Mouse (Mus musculus): ENCODE measurements around the gene Arl2bp.

Gene Arl2bp

GRCm38 (mm10) chr8:94666456-94667308, at the start of gene Arl2bp:
Gene Arl2bp, plus strand, starts transcription at chr8:94666600.
- peak; percentile 95 for DNase-seq (ENCODE audit: low spot score)

DNA sequence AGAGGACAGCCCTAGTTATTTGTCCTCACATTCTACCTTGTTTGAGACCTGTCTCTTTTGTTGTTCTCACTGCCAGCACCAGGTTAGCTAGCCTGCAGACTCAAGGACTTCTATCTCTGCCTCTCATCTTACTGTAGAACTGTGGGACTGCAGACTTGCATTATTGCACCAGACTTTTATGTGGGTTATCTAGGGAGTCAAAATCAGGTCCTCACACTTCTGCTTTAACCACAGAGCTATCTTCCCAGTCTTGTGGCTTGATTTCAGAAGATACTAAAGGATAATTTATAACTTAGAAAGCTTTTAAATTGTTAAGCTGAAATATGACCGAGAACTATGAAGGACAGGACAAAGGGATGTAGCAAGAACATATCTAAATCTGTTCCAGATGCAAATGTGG, 41.5 kb upstream of the Arl2bp start:
- no peak for DNase-seq (ENCODE audit: low spot score)

DNA sequence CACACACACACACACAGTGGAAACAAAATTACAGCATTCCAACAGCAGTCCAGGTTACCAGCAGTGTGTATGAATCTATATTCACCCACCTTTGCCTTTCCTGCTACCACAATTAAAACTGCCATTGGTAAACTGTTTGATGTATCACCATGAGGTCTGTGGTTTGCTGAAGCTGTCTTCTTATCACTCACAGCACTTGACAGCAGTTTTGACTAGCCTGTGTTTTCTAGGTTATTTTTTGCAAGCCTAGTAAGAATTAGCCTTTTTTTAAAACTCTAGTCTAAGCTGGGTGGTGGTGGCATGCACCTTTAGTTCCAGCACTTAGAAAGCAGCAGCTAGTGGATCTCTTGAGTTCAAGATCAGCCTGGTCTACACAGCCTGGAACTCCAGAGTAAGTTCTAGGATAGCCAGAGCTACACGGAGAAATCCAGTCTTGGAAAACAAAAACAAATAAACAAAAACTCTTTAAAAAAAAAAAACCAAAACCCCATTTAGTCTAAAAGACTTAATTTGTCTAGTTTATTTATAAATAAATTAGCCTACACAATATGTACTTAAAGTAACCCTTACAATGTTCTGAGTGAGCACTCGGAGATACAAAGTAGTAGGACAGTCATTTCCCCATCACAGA, 32.7 kb upstream of the Arl2bp start:
- peak; percentile 17 for DNase-seq (ENCODE audit: low spot score)

- DNase-seq (ENCODE audit: low spot score) = peak; percentile 79
Measured at GRCm38 (mm10) chr8:94634211-94634610, 32.2 kb upstream of the Arl2bp start.

DNA sequence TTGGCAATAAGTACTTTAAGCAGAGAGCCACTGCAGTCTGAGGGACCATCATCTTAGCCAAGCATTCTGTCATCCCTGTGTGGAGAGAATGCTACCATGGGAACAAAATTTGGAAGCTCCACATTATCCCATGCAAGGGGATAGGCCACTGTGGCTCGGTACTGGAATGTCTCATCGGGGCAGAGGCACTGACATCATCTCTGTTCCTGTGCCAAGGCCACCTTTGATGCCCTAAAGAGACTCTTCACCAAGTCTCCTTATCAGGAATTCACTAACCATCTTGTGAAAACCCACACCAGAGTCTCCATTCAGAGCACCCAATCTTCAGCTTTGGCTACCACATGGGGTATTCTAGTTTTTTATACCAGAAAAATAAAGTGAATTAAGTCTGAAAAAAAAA, 25.2 kb upstream of the Arl2bp start:
- no peak for DNase-seq (ENCODE audit: low spot score)

GRCm38 (mm10) chr8:94641938-94642337, 24.5 kb upstream of the Arl2bp start:
- no peak for DNase-seq (ENCODE audit: low spot score)

- no peak for DNase-seq (ENCODE audit: low spot score)
Measured at GRCm38 (mm10) chr8:94645202-94645601, 21.2 kb upstream of the Arl2bp start.

GRCm38 (mm10) chr8:94646165-94646564, 20.2 kb upstream of the Arl2bp start:
- DNase-seq (ENCODE audit: low spot score) = no peak

GRCm38 (mm10) chr8:94649496-94649895, 16.9 kb upstream of the Arl2bp start:
- no peak for DNase-seq (ENCODE audit: low spot score)

DNA sequence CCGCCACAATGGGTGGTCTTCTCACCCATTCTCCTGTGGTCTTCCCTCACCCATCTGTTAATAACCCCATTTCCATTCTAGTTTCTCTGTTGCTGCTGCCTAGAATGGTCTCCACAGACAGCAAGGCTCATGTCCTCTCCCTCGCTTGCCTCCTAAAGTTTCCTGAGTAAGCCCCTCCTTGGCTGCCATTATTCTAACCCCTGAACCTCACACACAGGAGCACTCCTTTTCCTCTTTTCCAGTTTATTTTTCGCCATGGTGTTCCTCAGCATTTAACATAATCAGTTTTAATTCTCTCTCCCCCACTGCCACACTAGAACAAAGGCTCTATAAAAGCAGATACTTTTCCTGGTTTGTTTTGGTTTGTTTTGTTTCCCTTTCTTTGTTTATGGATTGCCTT, 13.4 kb upstream of the Arl2bp start:
- DNase-seq (ENCODE audit: low spot score) = no peak

GRCm38 (mm10) chr8:94654994-94655393, 11.4 kb upstream of the Arl2bp start:
- DNase-seq (ENCODE audit: low spot score) = no peak

- no peak for DNase-seq (ENCODE audit: low spot score)
Measured at GRCm38 (mm10) chr8:94658031-94658430, 8.4 kb upstream of the Arl2bp start.

GRCm38 (mm10) chr8:94660418-94660817, 6.0 kb upstream of the Arl2bp start:
- no peak for DNase-seq (ENCODE audit: low spot score)

DNA sequence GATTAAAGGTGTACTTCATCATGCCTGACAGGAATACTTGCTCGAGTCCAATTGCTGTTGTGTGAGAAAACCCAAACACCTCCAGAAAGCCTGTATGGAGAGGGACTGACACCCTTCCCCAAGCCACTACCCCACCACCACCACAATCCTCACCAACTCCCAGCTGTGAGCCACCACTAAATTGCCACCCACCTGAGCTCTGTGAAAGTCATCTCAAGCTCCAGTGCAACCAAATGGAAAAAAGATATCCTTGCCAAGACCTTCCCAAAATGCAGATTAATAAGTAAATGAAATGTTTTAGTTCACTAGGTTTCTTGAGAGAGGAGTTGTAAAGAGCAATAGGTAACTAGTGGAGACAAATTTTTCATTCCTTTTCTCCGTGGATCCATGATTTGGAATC, 1.7 kb upstream of the Arl2bp start:
- DNase-seq (ENCODE audit: low spot score) = no peak

DNA sequence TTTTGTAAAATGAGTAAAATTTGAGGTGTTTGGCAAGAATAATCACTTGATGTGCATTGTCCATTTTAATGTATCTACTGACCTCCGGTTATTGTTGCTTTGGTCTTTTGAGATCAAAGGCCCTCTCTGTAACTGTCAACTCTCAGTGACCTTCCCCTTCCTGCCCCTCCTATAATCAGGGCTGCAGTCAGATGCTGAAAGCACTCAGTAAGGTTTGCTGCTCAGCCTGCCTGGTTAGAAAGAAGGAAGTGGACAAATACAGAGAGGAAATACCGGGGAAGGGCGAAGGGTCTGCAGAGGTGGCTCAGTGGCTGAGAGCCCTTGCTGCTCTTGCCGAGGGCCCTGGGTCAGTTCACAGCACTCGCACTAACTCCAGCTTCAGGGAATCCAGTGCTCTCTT, 8.0 kb downstream of the Arl2bp start:
- DNase-seq (ENCODE audit: low spot score) = no peak

DNA sequence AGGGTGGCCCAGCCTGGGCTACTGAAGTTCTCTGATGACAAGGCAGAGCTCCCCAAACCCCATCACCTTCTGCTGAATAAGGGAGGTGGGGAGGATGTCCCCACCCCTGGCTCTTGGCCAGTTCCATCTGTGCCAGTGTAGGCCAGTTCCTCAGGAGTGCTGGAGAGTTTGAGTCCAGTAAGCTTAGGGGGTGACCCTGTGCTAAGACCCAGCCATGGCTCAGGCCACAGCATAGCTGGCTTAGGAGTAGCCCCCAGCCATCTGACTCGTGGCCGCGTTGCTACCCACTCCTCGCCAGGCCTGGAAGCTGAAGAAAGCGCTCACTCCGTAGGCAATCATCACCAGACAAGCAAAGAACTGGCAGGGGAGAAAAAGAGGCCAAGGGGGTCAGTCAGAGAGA, 9.5 kb downstream of the Arl2bp start:
- no peak for DNase-seq (ENCODE audit: low spot score)

DNA sequence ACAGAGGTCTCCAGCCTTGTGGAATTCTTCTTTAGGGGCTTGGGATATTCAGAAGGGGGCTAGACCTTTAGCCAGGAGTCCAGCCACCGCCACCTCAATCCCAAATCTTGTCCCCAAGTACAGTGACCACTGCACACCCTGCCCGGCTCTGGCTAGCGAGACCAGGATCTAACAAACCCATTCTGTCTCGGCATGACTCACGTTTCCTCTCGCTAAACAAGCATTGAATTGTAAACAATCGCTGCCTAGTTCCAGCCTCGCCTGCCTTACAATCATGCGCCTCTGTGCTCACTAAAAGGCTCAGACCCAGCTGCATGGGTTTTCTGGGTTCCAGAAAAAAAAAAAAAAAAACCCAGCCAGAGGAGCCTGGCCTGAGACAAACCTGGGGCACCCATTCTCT, 12.2 kb downstream of the Arl2bp start:
- no peak for DNase-seq (ENCODE audit: low spot score)

DNA sequence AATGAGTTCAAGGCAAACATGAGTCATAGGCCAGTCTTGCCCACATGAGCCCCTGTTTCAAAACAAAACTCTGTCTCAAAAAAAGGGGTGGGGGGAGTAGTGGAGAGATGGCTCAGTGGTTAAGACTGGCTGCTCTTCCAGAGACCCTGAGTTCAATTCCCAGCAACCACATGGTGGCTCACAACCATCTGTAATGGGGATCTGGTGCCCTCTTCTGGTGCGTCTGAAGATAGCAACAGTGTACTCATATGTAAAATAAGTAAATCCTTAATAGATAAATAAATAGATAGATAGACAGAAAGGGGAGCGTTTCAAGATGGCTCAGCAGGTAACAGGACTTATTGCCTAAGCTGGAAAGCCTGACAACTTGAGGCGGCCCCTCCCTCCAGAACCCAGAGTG, 14.0 kb downstream of the Arl2bp start:
- DNase-seq (ENCODE audit: low spot score) = no peak

GRCm38 (mm10) chr8:94682732-94683524, 16.5 kb downstream of the Arl2bp start:
- no peak for DNase-seq (ENCODE audit: low spot score)

DNA sequence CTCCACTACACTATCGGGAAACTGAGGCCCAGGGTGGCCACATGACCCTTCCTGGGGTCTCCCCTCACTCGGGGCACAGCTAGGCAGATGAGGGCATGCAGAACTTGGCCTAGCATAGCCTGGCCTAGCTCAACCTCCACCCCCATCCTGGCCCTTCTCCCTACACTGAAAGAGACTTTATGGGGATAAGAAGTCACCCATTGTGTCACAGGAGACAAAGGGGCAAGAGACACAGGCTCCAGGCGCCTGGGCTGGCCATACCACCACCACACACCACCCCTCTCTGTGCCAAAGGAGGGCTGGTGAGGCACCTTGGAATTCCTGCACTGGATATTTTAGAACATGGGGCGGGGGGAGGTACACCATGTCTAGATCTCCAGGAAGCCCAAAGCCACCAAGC, 17.9 kb downstream of the Arl2bp start:
- DNase-seq (ENCODE audit: low spot score) = no peak

DNA sequence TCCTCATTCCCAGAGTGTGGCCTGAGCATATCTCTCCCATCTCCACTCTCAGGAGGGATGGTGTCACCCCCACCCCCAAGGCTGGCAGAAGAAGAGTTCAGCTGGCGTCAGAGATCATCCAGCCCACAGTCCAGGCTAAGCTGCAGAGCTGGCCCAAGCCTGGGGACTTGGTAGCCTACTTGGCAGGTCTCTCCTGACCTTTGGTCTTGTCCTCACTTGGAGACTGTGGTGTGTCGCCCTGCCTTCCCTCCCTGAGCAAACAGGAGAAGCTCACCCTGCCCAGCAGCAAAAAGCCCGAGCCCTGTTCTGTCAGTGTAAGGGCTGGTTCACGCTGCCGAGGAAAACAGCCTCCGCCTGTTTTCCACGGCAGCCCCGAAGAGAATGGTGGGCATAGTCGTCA, 19.6 kb downstream of the Arl2bp start:
- no peak for DNase-seq (ENCODE audit: low spot score)

GRCm38 (mm10) chr8:94694701-94695100, 28.3 kb downstream of the Arl2bp start:
- no peak for DNase-seq (ENCODE audit: low spot score)

All from T-cell, adult 2 months (primary cell).